Mouse (Mus musculus): ENCODE measurements around the gene Bcas3.

Bcas3 gene

DNA sequence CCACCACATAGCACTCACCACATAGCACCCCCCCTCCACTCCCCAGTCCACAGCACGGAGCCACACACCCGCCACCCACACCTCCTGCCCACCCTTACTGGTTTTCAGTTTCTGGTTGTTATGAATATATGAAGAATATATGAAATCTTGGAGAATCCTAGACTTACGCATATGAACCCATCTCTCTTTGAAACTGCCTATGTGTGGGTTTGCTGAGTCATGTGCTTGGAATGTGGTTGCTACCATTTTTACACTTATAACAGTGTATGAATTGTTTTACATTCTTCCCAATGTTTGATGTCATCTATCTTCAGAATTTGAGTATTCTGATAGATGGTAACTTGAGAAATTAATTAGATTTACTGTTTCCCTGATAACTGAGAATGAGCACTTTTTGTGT is 26.1 kb downstream of the Bcas3 start:
- DNase-seq (ENCODE audit: low spot score) = no peak

DNA sequence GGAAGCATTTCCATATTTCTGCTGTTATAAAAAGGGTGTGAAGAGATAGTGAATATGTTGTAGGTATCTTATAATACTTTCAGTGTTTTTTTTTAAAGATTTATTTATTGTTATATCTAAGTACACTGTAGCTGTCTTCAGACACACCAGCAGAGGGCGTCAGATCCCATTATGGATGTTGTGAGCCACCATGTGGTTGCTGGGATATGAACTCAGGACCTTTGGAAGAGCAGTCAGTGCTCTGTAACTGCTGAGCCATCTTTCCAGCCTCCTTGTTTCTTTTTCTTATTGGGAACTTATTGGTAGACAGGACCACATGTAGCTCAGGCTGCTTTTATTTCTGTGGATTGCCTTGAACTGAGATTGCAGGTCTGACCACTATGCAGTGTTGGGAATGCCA is 27.1 kb downstream of the Bcas3 start:
- no peak for DNase-seq (ENCODE audit: low spot score)

DNA sequence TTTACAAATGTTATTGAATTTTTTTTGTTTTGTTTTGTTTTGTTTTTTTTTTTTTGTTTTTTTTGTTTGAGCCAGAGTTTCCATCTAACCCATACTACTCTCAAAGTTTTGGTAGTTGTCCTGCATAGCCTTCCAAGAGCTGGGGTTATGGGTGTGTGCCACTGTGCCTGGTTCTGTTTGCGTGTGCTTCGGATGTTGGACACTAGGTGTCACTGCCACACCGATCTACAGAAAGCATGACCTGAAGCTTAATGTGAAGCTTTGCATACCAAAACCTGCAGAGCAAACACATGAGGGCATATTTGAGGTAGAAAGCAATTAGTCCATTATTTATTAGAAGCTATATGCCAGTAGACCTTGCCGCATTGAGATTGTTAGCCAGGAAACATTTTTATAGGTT is 29.1 kb downstream of the Bcas3 start:
- DNase-seq (ENCODE audit: low spot score) = peak; percentile 39

DNA sequence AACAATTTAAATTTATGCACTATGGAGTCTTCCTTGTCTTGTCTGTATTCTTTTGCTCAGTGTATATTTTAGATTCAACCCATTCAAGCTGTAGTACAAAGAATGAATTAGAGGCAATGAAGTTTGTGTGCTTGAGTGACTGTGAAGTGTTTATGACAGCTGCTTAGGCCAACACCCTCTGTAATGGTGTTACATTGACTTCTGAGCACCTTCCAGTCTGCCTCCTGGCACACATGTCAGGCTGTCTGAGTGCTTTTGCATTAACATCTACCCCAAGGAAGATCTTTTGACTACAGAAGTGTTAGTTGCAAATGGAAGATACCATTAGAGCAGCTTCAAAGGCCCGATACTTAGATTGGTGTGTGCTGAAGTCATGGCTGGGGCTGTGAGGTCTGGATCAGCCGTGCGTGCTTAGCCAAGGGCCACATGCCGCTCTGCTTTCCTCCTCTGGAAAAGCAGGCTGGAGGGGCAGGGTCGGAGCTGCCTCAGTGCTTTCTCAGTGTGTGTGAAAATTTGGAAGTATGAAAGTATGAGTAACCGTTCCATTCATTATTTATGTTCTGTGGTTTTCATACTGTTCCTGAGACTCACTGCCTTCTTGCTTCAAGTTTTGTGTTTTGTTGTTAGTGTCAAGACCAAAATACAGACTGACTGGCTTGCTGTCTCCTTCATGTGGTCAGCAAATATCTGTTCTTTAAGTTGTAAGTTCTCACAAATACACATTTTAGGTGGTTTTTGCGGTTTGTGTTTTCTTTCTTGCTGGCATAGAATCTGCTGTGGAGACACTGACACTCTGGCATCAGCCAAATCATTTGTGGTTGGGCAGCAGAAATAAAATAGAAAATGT is 31.2 kb downstream of the Bcas3 start:
- no peak for DNase-seq (ENCODE audit: low spot score)

DNA sequence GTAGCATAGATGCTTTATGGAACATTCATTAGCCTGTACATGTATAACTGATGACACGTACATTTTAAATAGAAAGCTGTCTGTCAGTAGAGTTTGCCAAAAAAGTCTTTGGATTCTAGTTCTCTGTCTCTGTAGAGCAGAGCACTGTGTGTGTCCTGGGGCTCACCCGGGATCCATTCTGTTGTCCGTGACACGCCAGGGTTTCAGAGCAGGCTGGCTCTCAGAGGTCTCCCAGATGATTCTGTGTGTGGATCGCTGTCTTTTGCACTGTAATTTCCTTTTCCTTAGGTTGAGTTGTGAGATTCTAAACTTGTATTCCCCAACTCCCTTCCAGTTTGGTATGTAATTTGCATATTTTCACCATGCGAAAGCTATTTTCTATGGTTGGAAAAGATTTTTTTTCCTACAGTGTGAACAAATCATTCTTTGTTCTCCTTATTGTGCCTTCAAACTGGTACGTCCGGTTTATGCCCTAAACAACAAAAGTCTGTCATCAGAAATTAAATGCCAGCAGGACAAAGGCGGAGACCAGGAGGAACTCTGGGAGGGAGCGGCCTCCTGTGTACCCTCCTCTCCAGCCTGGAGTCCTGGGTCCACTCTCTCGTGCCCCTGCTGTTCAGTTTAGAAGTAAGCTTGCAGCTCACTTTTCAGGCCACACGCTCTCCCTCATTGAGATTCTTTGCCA is 39.4 kb downstream of the Bcas3 start:
- no peak for DNase-seq (ENCODE audit: low spot score)

DNA sequence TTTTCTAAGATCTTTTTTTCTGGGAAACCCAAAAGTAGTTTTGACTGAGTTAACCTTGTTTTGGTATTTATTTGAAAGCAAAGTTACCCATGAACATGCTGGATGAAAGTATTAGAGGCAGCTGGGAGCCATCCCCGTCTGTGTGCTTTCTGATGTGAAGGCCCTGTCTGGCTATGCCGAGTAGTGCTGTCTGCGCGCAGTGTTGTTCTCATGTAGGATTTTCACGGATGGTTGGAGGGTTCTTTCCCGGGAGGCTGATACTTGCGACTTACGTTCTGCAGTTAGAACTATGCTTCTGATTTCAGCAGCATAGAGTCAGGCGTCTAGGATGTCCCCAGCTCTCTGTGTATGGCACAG is 39.9 kb downstream of the Bcas3 start:
- no peak for DNase-seq (ENCODE audit: low spot score)

DNA sequence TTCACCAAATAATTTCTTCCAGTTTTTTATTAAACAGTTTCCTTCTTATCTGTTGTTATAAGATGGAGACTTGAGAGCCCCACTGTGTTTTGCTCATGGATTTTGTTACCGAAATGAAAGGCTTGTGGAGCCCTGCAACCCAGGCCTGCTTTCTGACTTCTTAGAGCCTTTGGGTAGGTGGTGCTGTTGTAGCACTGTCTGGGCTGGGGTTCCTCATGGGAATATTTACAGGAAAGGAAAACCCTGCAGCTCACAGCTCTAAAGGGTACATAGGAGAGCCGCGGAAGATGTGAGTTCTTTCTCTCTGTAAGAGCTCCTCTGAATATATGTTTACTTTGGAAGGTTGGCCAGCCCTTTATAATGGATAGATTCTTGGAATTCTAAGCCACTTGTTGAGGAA is 41.0 kb downstream of the Bcas3 start:
- no peak for DNase-seq (ENCODE audit: low spot score)

DNA sequence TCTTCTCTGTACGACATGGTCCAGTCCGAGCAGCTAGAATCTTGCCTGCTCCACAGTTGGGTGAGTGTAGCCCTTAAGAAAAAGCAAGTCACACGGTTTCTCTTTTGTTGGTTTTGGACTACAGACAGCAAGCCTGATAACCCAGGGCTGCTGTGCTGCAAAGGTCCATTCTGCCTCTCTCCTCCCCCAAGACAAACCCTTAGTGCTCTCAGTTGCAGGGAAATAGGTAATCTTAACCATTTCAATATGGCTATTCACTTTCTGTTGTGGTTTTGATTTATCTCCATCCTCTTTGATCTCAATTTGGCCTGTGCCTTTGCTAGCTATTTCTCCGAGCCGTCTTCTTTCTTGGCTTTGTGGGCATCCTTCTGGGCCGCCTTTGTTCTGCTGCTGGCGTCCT is 42.4 kb downstream of the Bcas3 start:
- DNase-seq (ENCODE audit: low spot score) = no peak

DNA sequence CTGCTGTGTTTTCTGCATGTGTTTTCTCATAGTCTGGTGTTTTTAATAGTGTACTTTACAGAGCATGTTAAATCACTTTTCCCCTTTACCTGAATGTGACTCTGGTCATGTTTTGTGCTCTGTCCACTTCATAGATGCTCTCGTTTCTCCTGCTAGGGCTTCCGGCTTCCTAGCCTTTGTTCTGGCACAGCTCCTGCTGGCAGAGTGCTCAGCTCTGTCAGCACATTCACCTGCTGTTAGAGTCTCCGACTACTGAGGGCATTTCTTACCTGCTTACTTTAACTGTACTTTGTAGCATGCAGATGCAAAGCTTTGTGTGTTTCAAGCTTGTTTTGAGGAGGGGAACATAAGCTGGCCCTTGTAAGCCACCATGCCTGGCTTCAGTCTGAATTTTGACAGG is 53.6 kb downstream of the Bcas3 start:
- DNase-seq (ENCODE audit: low spot score) = no peak

DNA sequence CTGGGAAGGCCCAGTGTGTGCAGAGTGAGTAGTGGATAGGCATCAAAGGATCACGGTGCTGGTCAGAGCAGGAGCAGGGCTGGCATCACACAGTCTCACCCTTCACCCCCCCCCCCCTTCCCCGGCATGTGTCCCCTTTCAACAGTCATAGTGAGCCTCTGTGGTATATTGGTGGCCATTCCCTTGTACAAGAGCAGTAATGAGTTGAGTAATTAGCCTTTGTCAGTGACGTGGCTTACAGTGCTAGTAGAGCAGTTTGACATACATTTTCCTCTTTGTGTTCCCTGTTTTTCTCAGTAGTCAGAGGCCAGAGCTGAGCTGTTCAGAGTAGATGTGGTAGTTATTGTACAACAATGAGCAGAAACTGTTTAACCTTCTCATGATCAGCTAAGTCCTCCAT is 54.7 kb downstream of the Bcas3 start:
- no peak for DNase-seq (ENCODE audit: low spot score)

DNA sequence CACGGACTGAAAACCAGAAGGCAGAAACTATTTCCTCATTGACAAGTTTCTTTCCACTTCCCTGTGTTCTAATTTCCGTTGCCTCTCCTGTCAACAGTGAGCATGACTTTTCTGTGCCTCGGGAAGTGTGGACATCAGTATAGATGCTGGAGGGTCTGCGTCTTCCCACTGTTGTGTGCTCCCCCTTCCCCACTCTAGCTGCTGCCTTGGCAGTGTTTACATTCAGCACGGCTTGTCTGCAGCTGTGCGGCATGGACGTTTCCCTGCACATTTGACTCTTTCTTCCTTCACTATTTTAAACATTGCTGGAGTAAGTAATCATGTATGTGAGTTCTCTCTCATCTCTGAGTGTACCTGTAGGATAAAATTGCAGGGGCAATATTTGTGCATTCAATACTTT is 59.4 kb downstream of the Bcas3 start:
- no peak for DNase-seq (ENCODE audit: low spot score)

DNA sequence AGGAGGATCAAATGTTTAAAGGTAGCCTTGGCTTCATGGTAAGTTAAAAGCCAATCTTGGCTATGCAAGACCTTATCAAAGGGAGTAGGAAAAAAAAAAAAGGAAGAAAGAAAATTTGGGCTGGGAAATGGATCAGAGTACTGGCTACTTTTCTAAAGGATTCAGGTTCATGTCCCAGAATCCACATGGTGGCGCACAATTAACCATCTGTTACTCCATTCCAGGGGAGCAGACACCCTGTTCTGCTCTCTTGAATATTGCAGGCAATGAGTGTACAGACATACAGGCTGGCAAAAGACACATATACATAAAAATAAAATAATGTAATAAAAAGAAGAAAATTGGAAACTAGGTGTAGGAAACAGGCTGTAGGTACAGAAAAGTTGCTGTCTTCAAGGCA is 61.5 kb downstream of the Bcas3 start:
- DNase-seq (ENCODE audit: low spot score) = no peak

DNA sequence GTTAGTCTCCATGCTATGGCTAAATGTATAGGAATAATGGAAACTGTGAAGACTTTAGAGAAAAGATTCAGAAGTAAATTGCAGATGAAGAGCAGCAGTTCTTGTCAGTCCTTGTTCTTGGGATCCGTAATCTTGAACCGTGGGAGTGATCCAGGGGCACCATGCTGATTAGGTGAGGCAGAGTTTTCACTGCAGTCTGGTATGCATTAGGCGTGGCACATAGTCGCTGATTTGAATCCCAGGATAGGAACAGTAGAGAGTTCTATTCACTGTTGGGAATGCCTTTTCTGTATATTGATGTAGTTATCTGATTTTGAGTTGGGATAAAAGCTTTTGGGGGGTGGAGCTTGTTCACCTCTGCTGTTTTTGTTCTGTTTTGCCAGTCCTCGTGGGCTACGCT is 74.4 kb downstream of the Bcas3 start:
- DNase-seq (ENCODE audit: low spot score) = no peak

DNA sequence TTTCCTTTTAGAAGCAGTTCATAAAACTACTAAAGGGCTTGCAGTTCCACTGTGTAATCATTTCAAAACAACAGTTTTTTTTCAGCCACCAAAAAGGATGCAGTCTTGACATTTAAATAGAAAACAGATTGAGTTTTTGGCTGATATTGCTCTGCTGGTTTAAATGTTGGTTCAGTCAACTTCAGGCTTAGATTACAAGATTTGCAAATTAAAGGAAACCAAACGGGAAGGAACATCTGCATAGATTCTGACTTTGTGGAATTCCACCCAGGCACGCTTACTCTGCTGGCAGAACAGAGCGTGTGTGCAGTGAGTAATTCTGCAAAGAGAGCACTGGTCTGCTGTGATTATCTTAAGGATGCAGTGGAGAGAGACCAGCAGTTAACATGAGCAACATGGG is 75.3 kb downstream of the Bcas3 start:
- no peak for DNase-seq (ENCODE audit: low spot score)

DNA sequence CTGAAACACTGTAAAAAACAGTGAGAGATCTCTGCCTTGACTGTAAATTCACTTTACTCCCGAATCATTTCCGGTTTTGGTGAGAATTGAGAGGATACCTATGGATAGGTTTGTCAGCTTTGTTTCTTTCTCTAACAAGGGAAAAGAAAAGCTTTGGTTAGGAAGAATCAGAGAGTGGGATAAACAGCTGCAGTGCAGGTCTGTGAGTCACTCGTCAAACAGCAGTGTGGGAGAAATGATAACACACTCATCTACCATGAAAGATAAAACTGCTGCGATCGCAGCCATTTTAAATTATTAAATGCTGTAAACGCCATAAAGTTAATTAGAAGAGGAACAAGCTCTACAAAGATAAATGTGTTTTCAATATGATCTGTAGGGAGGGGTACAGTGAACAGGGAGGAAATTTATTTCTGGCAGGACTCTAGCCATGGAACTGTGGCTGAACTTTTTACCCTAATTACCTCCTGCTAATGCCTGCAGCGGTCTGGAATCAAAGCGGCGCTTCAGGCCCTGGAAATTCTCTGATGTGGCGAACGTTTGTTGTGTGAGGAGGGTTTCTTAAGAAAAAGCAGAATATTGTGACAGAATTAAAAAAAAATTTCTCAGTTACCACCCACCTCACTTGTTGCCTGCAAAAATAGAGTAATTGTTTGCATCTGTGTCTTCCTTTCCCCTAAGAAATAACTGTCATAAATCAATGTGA is 77.9 kb downstream of the Bcas3 start:
- no peak for DNase-seq (ENCODE audit: low spot score)

DNA sequence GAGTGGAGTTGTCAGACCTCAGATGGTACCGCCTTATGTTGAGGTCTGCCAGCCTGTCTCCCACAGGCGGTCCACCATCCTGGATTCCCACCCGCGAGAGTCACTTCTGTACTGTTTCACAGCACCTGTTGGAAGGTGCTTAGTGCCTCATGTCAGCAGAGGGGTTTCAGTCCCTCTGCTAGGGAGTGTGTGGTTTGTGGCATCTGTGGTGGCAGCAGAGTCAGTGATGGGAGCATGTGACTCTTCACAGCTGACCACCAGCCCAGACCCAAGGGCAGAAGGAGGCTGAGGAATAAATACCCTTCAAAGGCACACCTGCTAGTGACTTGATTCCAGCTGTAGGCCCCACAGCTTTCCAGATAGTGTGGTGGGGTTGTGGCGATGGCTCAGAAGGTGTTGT is 94.4 kb downstream of the Bcas3 start:
- DNase-seq (ENCODE audit: low spot score) = no peak

DNA sequence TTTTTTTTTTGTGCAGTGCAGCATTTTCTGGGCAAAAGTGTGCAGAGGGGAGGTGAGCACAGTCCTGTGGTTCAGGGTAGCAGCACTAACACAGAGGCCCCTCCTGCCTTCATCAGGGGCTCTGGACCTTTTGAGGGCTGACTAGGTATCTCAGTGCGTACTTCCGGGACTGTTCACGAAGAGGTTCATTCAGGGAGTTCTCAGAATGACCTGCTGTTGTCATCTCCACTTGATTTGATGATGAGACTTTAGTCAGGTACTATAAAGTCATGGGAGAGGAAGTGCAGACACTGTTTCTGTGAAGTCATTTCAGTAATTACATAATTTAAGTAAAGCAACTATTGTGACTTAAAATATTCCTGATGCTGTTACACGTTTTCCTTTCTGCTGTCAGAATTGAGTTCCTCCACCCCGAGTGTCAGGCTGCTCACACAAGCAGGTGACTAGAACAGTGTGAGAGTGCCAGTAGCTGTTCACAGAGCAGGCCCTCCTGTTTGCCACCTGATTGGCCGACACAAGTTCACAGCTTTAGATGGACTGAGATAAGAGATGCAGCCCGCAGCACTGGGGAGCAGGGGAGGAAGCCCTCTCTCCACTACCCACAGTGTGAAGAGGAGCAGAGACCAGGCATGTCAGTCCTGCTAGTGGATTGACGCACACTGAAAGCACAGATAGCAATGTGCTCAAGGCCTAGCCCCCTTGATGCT is 100.8 kb downstream of the Bcas3 start:
- DNase-seq (ENCODE audit: low spot score) = no peak

DNA sequence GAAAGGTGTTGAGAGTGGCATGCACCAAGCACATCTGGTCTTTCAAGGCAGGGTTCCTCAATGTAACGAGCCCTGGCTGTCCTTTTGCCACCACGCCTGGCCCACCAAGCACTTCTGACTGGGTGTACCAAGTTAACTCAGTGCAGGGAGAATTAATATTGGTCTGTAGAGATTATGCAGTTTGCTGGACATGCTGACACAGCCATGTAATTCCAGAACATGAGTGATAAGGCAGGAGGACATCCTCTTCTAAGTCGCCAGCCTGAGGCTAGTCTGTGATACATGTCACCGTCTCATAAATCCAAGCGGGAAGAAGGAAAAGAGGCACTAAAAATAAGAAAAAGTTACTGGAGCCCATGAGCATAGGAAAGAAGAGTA is 101.3 kb downstream of the Bcas3 start:
- DNase-seq (ENCODE audit: low spot score) = no peak

DNA sequence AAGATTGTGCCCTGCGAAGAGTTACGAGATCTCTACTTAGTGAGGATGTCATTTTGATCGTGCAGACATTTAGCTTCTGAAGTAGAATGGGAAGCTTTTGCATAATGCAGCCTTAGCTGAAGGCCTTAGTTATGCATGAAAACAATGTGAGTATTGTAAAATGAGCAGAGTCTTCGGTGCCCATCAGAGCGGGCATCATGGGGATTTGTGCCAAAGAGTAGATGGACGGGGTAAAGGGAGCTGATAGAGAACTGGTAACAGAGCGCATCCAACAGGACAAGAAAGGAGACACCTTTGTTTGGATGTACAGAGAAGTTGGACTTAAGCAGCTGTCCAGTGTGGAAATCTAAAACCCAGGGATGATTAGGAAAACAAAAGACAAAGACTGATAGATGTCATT is 108.6 kb downstream of the Bcas3 start:
- no peak for DNase-seq (ENCODE audit: low spot score)

DNA sequence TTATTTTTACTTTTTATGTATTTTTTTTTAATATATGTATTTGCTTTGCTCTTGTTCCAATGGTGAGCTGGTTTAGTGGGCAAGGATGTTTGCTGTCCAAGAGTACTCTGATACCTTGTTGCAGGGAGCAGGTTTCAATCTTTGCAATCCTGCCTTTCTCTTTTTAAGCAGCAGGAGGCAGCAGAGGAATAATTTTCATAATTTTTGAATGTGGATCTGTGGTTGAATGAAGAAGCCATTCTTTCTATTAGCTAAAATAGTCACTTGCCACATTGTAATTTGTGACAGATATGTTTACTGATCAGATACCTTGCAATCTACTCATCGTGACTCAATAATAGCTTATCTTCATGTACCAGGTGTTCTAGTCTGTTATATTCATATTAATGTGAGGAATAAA is 116.6 kb downstream of the Bcas3 start:
- no peak for DNase-seq (ENCODE audit: low spot score)

DNA sequence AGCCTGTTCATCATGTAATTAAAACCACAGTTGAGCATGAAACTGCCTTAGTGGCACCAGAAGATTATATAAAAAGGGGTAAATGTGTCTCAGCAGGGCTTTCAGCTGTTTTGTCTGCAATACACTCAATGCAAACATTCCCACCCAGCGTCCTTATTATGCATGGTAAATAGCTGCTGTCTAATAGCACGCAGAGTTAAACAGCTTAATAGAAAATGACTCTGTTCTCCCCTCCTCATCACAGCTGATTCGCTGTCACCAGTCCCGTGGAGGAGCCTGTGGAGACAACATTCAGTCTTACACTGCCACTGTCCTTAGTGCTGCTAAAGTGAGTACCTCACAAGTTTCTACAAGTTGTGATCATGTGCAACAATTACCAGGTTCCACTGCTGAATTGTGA is 117.5 kb downstream of the Bcas3 start:
- no peak for DNase-seq (ENCODE audit: low spot score)

DNA sequence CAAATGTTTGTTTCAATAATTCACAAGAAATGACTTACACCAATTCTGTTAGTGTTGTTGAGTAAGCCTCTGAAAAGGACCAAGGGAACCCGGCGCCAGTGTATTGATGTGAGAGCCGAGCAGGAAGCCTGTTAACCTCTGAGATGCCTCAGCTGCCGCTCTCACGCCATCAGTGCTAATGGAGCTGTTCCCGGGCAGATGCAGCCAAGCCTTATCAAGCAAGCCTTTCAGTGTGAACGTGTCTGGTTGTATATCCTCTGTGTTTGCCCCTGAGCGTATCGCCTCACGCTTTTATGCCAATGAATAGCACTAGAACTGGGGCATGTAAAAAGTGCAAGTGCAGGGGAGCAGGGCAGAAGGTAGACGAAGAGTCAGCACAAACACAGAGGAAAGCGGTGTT is 121.4 kb downstream of the Bcas3 start:
- no peak for DNase-seq (ENCODE audit: low spot score)
